Mouse (Mus musculus) limb, embryonic 11.5 days (tissue): ENCODE data around the gene Itm2b. TPM values are rescaled to one million over a fixed set of nuclear protein-coding genes. Genes with fewer than 3 reads are reported as not detected.

Source experiments
- ATAC-seq: fragments of 200-750 bp; cut with Nextera tagmentation; 2 replicates; pipeline ENCODE4 v1.8.0; 2017; ENCODE audit warnings: low read depth; ENCODE audit not compliant: insufficient number of reproducible peaks, low FRiP score, low TSS enrichment
- DNase-seq: peaks from one replicate; pipeline ENCODE4 v3.0.0-alpha.2; 2015; ENCODE audit warnings: low spot score
- H3K27ac ChIP-seq: fragments of 300-500 bp; sonication (generic); replicated peaks from 2 replicates; pipeline ENCODE4 v1.5.1; 2014; ENCODE audit warnings: low read depth, mild to moderate bottlenecking, low read length
- H3K27me3 ChIP-seq: fragments of 300-500 bp; sonication (generic); 2 replicates; pipeline ENCODE4 v1.6.1; 2014; ENCODE audit warnings: mild to moderate bottlenecking, low read length, mixed read lengths; ENCODE audit not compliant: control insufficient read depth, insufficient read depth
- H3K36me3 ChIP-seq: fragments of 300-500 bp; sonication (generic); 2 replicates; pipeline ENCODE4 v1.6.1; 2014; ENCODE audit warnings: mild to moderate bottlenecking, low read length, moderate library complexity, mixed read lengths; ENCODE audit not compliant: control insufficient read depth, insufficient read depth
- H3K4me1 ChIP-seq: fragments of 300-500 bp; sonication (generic); 2 replicates; pipeline ENCODE4 v1.6.1; 2014; ENCODE audit warnings: low read length, mixed read lengths; ENCODE audit not compliant: control insufficient read depth, insufficient read depth
- H3K4me2 ChIP-seq: fragments of 300-500 bp; sonication (generic); 2 replicates; pipeline ENCODE4 v1.6.1; 2014; ENCODE audit warnings: low read depth, mild to moderate bottlenecking, moderate library complexity; ENCODE audit not compliant: severe bottlenecking
- H3K4me3 ChIP-seq: fragments of 300-500 bp; sonication (generic); 2 replicates; pipeline ENCODE4 v1.5.1; 2014; ENCODE audit warnings: low read depth, low read length
- H3K9ac ChIP-seq: fragments of 300-500 bp; sonication (generic); 2 replicates; pipeline ENCODE4 v1.6.1; 2014; ENCODE audit warnings: mild to moderate bottlenecking, low read length
- H3K9me3 ChIP-seq: fragments of 300-500 bp; sonication (generic); 2 replicates; pipeline ENCODE4 v1.6.1; 2016; ENCODE audit warnings: low read length; ENCODE audit not compliant: control insufficient read depth
- WGBS: fragments of 180-500 bp; shearing (Covaris S2); extraction: QIAGEN DNeasy Blood & Tissue Kit; methylation state at CpG from one replicate; pipeline ENCODE4 v1.1.7; 2014; 5-methylcytosine and 5-hydroxymethylcytosine counted together
- polyA plus RNA-seq: library from polyadenylated mRNA; unstranded; fragments of >200 nt; fragmentation: Nextera tagmentation; extraction: Ambion mirVana; gene quantifications from 2 replicates; pipeline ENCODE4 v1.2.1, GENCODE M21; 2014

Gene Itm2b
- polyA plus RNA-seq, 1 experiment from 2014 or later = 352 TPM

DNA sequence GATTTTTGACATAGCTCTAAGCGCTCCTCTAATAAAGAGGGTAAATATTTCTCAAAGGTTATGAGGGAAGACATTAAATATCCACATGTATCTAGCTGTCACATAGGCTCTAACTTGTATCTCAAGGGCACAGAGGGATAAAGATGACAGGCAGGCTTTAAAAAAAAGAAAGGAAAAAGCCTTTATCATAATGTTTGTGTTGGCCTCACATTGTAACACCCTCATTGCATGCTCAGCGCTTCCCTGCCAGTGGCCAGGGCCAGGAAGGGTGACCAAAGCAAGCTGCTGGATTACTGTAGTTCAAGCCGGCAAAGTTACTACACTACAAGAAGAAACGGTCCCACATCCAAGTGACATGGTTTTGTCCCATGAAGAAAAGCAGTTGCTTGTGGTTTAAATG lies 53.7 kb downstream of the Itm2b start:
- Histone ChIP-seq H3K4me3 (no peak overlapping the region), H3K4me2 (no peak overlapping the region), H3K9ac (no peak overlapping the region), H3K9me3 (no peaks in the 10 kb centered on the region), H3K36me3 (no peaks in the 10 kb centered on the region), H3K27ac (no peak overlapping the region), H3K27me3 (no peaks in the 10 kb centered on the region), H3K4me1 (no peaks in the 10 kb centered on the region)
- no peak for DNase-seq
- 88% methylated on average over 4 of the region's 4 CpGs for whole genome bisulfite sequencing
- no peak for ATAC-seq

DNA sequence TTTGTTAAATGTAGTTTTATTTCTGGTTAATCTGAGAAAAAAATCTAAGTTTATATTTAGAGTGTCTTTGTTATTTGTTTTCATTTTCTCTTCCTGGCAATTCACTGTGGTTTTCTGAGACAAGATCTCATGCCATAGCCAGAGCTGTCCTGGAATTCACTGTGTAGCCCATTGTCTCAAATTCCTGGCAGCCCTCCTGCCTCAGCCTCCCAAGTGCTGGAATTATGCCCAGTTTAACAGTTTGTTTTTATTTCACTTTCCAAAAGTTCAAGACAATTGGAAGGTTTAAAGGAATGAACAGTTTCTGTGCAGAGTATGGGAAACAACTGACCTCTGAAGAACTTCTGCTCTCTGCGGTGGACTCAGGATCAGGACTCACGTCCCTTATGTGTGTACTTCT lies 55.2 kb downstream of the Itm2b start:
- H3K36me3 ChIP-seq = no peaks in the 10 kb centered on the region
- no peak overlapping the region for H3K4me3 ChIP-seq
- H3K4me1 ChIP-seq = no peaks in the 10 kb centered on the region
- WGBS = 97% methylated on average over 2 of the region's 2 CpGs
- no peak overlapping the region for H3K27ac ChIP-seq
- no peak overlapping the region for H3K4me2 ChIP-seq
- ATAC-seq (no peak), DNase-seq (no peak)
- H3K9ac ChIP-seq = no peak overlapping the region
- no peaks in the 10 kb centered on the region for H3K27me3 ChIP-seq
- no peaks in the 10 kb centered on the region for H3K9me3 ChIP-seq

DNA sequence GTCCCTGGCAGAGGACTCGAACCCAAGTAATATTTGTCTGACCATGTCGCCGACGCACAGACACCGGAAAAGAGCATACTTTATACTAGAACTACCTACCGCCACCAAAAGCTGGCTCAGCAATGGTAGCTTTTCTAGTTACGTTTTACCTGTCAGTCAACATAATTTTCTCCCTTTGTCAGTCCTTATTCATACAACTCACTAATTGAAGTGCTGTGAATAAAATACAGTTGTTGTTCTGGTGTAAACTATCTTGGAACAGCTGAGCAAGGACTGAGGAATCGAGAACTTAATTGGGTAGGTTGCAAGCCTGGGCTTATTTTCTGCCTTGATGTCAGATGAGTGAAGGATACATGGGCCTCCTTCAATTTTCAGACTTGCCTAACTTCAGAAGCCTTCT lies 58.6 kb downstream of the Itm2b start:
- Histone ChIP-seq H3K4me2 (peak overlapping the region; percentile 92), H3K27ac (no peak overlapping the region; the same call in 1 of the 2 replicates), H3K4me1 (no peaks in the 10 kb centered on the region), H3K36me3 (no peaks in the 10 kb centered on the region), H3K9ac (peak overlapping the region; percentile 74), H3K27me3 (no peaks in the 10 kb centered on the region), H3K9me3 (no peaks in the 10 kb centered on the region), H3K4me3 (peak overlapping the region; percentile 85)
- ATAC-seq (no peak), DNase-seq (no peak)
- WGBS = 9% methylated on average over 8 of the region's 8 CpGs

DNA sequence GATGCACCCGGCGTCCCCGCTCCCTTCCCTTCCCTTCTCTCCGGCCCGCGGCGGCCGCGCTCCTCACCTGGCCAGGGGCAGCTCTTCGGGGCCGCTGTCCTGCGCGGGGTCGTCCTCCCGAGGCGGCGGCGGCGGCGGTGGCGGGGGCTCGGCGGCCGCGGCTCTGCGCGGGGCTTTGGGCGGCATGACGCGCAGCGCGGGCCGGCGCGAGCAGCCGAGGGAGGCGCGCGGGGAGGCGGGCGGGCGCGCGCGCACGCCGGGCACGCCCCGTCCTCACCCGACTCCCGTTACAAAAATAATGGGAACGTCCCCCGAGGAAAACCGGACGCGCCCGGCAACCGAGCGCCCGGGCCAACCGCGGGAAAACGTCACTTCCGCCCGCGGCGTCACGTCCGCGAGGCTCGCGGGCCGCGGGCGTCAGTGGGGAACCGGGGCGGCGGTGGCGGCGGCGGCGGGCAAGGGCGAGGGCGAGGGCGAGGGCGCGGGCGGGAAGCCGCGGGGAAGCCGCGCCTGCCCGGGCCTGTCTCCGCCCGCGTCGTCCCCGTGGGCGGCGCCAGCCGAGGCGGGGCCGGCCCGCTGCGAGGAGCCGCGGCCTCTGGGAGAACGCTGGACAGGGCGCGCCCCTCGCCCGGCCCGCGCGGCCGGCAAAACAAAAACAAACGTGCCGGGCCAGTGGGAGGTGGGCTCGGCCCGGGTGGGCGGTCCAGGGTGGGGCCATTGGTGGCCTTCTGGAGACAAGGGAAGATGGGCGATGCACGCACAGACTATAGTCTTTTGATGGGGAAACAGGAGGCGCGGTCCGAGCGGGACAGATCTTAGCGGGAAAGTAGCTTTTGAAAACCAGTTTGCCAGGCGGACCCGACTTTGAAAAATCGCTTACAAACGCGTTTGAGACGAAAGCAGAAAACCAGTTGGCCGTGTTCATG lies 59.4 kb downstream of the Itm2b start, which contains the start of gene Rb1:
Gene Rb1, minus strand, starts transcription at position 367 of the 926 bp plus-strand sequence.
- Histone ChIP-seq H3K4me1 (no peaks in the 10 kb centered on the region), H3K9me3 (no peaks in the 10 kb centered on the region), H3K9ac (peak within 1 kb of the TSS; percentile 74), H3K36me3 (no peaks in the 10 kb centered on the region), H3K4me3 (peak within 1 kb of the TSS; percentile 85), H3K27ac (peak within 1 kb of the TSS; percentile 73), H3K27me3 (no peaks in the 10 kb centered on the region), H3K4me2 (peak within 1 kb of the TSS; percentile 92)
- peak; percentile 88 for ATAC-seq
- peak; percentile 84 for DNase-seq
- WGBS = under 1% methylated on average over 96 of the region's 135 CpGs

DNA sequence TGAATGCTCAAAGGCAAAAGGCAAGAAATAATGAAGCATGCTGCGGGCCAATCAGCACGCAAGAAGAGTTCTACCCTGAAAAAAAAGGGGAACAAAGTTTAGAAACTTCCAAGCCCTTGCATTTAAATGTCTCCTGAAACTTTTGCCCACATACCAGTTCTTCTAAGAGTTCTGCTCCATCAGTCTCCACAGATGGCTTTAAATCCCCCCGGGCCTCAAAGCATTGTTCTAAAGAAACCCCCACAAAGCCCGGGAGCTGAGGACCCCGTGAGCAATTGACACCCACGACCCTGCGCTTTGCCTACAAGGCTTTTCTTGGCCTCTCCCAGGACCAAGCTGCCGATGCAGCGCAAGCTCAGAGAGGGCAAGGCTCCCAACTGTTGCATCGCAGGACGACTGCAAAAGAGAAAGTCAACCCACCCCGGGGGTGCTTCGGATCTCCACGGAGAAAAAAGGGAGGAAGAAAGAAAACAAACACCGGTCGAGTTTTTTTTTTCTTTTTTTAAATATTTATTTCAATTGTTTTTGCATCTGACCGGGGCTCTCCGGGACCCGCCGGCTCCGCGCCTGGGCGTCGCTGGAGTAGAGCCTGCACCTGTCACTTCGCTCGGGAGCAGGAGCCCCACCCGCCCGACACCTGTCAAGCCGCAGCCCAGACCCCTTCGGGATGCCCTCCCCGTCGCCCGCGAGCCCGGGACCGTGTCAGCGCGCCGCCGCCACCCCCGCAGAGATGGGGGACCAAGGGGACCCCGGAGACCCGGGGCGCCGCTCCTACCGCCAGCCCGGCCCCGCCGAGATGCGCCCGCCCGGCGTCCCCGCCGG lies 60.2 kb downstream of the Itm2b start:
- peak; percentile 63; the same call in 1 of the 2 replicates for ATAC-seq

DNA sequence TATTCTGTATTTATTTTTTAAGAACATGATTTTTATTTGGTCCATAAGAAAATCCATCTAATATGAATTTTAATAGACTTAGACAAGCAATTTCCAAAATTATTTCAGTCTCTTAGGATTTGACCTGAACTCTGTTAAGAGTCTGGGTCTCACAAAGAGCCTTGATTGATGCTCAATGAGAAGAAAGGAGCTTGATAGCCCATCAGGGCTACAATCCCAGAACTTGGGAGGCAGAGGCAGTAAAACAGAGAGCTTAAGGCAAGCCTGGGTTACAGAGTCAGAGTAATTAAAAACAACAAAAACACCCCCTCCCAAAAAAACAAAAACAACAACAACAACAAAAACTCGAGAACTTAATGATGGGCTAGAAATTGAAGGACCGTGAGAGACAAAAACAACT lies 61.1 kb downstream of the Itm2b start:
- no peak overlapping the region for H3K9ac ChIP-seq
- H3K36me3 ChIP-seq = no peaks in the 10 kb centered on the region
- H3K4me1 ChIP-seq = no peaks in the 10 kb centered on the region
- H3K27me3 ChIP-seq = no peaks in the 10 kb centered on the region
- H3K9me3 ChIP-seq = no peaks in the 10 kb centered on the region
- H3K4me2 ChIP-seq = no peak overlapping the region
- DNase-seq (no peak), ATAC-seq (no peak)
- WGBS = 60% methylated on average over 2 of the region's 2 CpGs
- no peak overlapping the region for H3K27ac ChIP-seq
- H3K4me3 ChIP-seq = no peak overlapping the region

More for the DNA sequence above, 60.2 kb downstream of the Itm2b start:
- DNase-seq = peak; percentile 62
- H3K9ac ChIP-seq = peak overlapping the region; percentile 74
- H3K4me2 ChIP-seq = peak overlapping the region; percentile 92
- no peaks in the 10 kb centered on the region for H3K36me3 ChIP-seq
- no peaks in the 10 kb centered on the region for H3K27me3 ChIP-seq
- H3K4me3 ChIP-seq = peak overlapping the region; percentile 85
- peak overlapping the region; percentile 73; the same call in 1 of the 2 replicates for H3K27ac ChIP-seq
- no peaks in the 10 kb centered on the region for H3K4me1 ChIP-seq
- WGBS = 1% methylated on average over 43 of the region's 55 CpGs
- H3K9me3 ChIP-seq = no peaks in the 10 kb centered on the region

DNA sequence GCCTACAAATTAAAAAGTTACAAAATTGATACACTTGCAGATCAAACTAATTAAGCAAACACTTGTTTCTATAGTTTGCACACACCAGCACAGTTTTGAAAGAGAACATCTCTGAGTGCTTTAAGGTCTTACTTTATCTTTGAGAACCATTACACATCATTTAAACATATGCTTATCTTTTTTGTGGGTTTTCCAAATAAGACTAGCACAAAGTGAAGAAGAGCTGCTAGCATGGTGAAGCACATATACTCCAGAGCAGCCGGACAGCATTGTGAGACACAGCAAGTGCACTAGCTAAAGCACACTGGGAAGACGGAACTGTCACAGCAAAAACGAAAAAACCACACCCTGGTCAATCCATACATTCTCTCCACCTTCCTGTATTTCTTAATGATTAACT lies 62.9 kb downstream of the Itm2b start:
- 89% methylated on average over 3 of the region's 3 CpGs for WGBS
- no peak for ATAC-seq
- no peaks in the 10 kb centered on the region for H3K4me1 ChIP-seq

DNA sequence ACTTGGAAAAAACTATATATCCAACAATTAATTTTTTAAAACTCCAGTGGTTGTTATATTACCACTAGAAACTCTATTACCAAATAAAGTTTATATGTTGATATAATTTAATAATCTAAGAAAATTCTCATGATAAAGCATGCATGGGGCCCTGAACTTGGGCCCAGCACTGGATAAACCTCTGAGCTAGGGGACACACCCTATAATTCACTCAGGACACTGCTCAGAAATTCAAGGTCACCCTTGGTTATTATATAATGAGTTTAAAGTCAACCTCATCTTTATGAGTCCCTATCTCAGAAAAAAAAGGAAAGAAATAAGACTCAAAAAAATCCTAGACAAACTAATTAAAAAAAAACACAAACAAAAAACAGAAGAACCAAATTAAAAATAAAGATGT lies 68.2 kb downstream of the Itm2b start:
- Histone ChIP-seq H3K4me3 (no peak overlapping the region), H3K9me3 (no peaks in the 10 kb centered on the region), H3K9ac (no peak overlapping the region), H3K27me3 (no peaks in the 10 kb centered on the region), H3K4me1 (no peaks in the 10 kb centered on the region), H3K4me2 (no peak overlapping the region), H3K36me3 (no peaks in the 10 kb centered on the region), H3K27ac (no peak overlapping the region)
- DNase-seq (no peak), ATAC-seq (no peak)

More for the DNA sequence above, 62.9 kb downstream of the Itm2b start:
- no peaks in the 10 kb centered on the region for H3K27me3 ChIP-seq
- H3K36me3 ChIP-seq = no peaks in the 10 kb centered on the region
- no peak overlapping the region for H3K9ac ChIP-seq
- H3K27ac ChIP-seq = no peak overlapping the region
- no peak overlapping the region for H3K4me3 ChIP-seq
- DNase-seq = no peak
- no peak overlapping the region for H3K4me2 ChIP-seq
- H3K9me3 ChIP-seq = no peaks in the 10 kb centered on the region
